Mouse (Mus musculus): ENCODE measurements around the gene Slc5a9. TPM values are rescaled to one million over a fixed set of nuclear protein-coding genes. Genes with fewer than 3 reads are reported as not detected.

Gene Slc5a9
- total and polyA plus RNA-seq, 3 experiments, result not detected

DNA sequence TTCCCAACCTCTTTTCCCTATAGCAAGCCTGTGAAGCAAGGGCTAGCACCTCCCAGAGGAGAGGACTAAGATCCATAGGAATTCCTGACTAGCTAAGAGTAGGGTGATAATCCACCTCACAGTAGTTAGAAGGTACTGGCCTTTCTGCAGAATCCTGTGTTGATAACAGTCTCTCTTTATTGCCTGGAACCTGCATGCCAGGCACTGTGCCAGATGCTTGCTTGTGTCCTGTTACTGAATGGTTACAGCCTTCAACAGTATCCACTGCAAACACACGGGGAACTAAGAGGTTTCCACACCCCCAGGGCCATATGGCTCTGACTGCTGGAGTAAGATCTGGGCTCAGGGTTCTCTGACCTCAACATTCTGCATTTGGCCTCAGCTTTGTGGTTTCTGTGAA is 5.0 kb downstream of the Slc5a9 start:
- no peak for TF ChIP-seq POLR2A (IDR thresholded peaks at IDR 0.05; ENCODE audit: control insufficient read depth in 1 of 2, insufficient read depth in 1 of 2, low read depth in 1 of 2, low read length in 2 of 2, poor library complexity in 1 of 2)
- no peak for TF ChIP-seq NELFE (IDR thresholded peaks at IDR 0.05; ENCODE audit: low read depth, low read length)
- no peak for TF ChIP-seq SIN3A (IDR thresholded peaks at IDR 0.05; ENCODE audit: low read length)
- TF ChIP-seq RCOR1 (IDR thresholded peaks at IDR 0.05; ENCODE audit: low read depth, low read length), result no peak
- no peak for TF ChIP-seq ZNF384 (IDR thresholded peaks at IDR 0.05; ENCODE audit: low read depth, low read length)
- no peak for TF ChIP-seq TAL1 (IDR thresholded peaks at IDR 0.05; ENCODE audit: low read length)
- TF ChIP-seq KAT2A (conservative IDR thresholded peaks at IDR 0.05; ENCODE audit: low read depth, low read length), result no peak
- TF ChIP-seq MYC (IDR thresholded peaks at IDR 0.05; ENCODE audit: low read depth, low read length), result no peak
- TF ChIP-seq EP300 (IDR thresholded peaks at IDR 0.05; ENCODE audit: low read depth in 1 of 2, low read length in 2 of 2), result no peak
- no peak for TF ChIP-seq POLR2AphosphoS2 (IDR thresholded peaks at IDR 0.05; ENCODE audit: low read length)
- no peak for TF ChIP-seq ZMIZ1 (IDR thresholded peaks at IDR 0.05; ENCODE audit: low read depth, low read length)
- no peak for TF ChIP-seq USF2 (IDR thresholded peaks at IDR 0.05; ENCODE audit: borderline replicate concordance in 1 of 2, insufficient read depth in 1 of 2, low read depth in 1 of 2, low read length in 2 of 2)
- Histone ChIP-seq H3K4me1 (ENCODE audit: control insufficient read depth in 1 of 2, insufficient read depth in 2 of 2, low read length in 2 of 2) (no peaks in the 10 kb centered on the region), H3K27me3 (ENCODE audit: control insufficient read depth in 1 of 2, insufficient read depth in 2 of 2, low read length in 2 of 2) (no peaks in the 10 kb centered on the region), H3K9me3 (replicated peaks; ENCODE audit: insufficient read depth, low read length) (no peaks in the 10 kb centered on the region), H3K27ac (ENCODE audit: control insufficient read depth, low read depth, low read length) (no peak overlapping the region), H3K9ac (ENCODE audit: control insufficient read depth, low read depth, low read length, poor library complexity, severe bottlenecking) (no peak overlapping the region), H3K79me2 (ENCODE audit: control insufficient read depth, insufficient read depth, low read length, poor library complexity) (no peaks in the 10 kb centered on the region), H3K36me3 (ENCODE audit: control insufficient read depth in 1 of 2, insufficient read depth in 2 of 2, low read length in 2 of 2) (no peaks in the 10 kb centered on the region), H3K4me3 (ENCODE audit: control insufficient read depth in 1 of 2, insufficient read depth in 1 of 2, low read depth in 2 of 2, low read length in 2 of 2) (no peak overlapping the region)
- no peak for DNase-seq (ENCODE audit: low read depth, low spot score)

GRCm38 (mm10) chr4:111892138-111892537 is 10.6 kb downstream of the Slc5a9 start:
- Histone ChIP-seq H3K4me3 (ENCODE audit: control insufficient read depth in 1 of 2, insufficient read depth in 1 of 2, low read depth in 2 of 2, low read length in 2 of 2) (no peak overlapping the region), H3K9me3 (replicated peaks; ENCODE audit: insufficient read depth, low read length) (no peaks in the 10 kb centered on the region), H3K36me3 (ENCODE audit: control insufficient read depth in 1 of 2, insufficient read depth in 2 of 2, low read length in 2 of 2) (no peaks in the 10 kb centered on the region), H3K9ac (ENCODE audit: control insufficient read depth, low read depth, low read length, poor library complexity, severe bottlenecking) (no peak overlapping the region), H3K4me1 (ENCODE audit: control insufficient read depth in 1 of 2, insufficient read depth in 2 of 2, low read length in 2 of 2) (no peaks in the 10 kb centered on the region), H3K79me2 (ENCODE audit: control insufficient read depth, insufficient read depth, low read length, poor library complexity) (no peaks in the 10 kb centered on the region), H3K27me3 (ENCODE audit: control insufficient read depth in 1 of 2, insufficient read depth in 2 of 2, low read length in 2 of 2) (no peaks in the 10 kb centered on the region), H3K27ac (ENCODE audit: control insufficient read depth, low read depth, low read length) (no peak overlapping the region)
- TF ChIP-seq ZMIZ1 (IDR thresholded peaks at IDR 0.05; ENCODE audit: low read depth, low read length), result no peak
- TF ChIP-seq UBTF (IDR thresholded peaks at IDR 0.05; ENCODE audit: borderline replicate concordance, insufficient read depth, low read depth, low read length), result no peak
- TF ChIP-seq MYC (IDR thresholded peaks at IDR 0.05; ENCODE audit: low read depth, low read length), result no peak
- TF ChIP-seq TCF12 (IDR thresholded peaks at IDR 0.05; ENCODE audit: low read depth, low read length), result no peak
- no peak for TF ChIP-seq CHD1 (IDR thresholded peaks at IDR 0.05; ENCODE audit: low read depth, low read length)
- TF ChIP-seq USF1 (IDR thresholded peaks at IDR 0.05; ENCODE audit: low read depth, low read length), result no peak
- TF ChIP-seq TBP (IDR thresholded peaks at IDR 0.05; ENCODE audit: low read depth, low read length), result no peak
- TF ChIP-seq SMC3 (IDR thresholded peaks at IDR 0.05; ENCODE audit: low read depth, low read length), result no peak
- TF ChIP-seq BHLHE40 (IDR thresholded peaks at IDR 0.05; ENCODE audit: borderline replicate concordance, low read depth, low read length), result no peak
- TF ChIP-seq HCFC1 (IDR thresholded peaks at IDR 0.05; ENCODE audit: low read depth, low read length), result no peak
- no peak for DNase-seq (ENCODE audit: low read depth, low spot score)
